Mouse (Mus musculus) inflammation-experienced regulatory T-cells (primary cell): Measurements from ENCODE around the gene Qrfpr. TPM values are rescaled to one million over a fixed set of nuclear protein-coding genes. Genes with fewer than 3 reads are reported as not detected.

Experiments
- polyA plus RNA-seq, 2 experiments: library from polyadenylated mRNA; unstranded; fragments of 100-300 nt; shearing (Covaris generic); gene quantifications; one replicate each; pipeline ENCODE4 v1.2.1; 2017

Gene Qrfpr
- polyA plus RNA-seq = 1 to 10 TPM in 1 of 2 experiments, under 1 TPM in 1; 0.18 to 1.5 TPM

GRCm38 (mm10) chr3:36221743-36222682 lies at the start of gene Qrfpr:
Gene Qrfpr, minus strand, starts transcription at chr3:36222313.

GRCm38 (mm10) chr3:36150934-36151686 lies 71.0 kb downstream of the Qrfpr start, which contains the start of gene D3Ertd254e:
Gene D3Ertd254e, plus strand, starts transcription at chr3:36151017.

Other genes with a start within 250 kb of the Qrfpr start
- 10 to 100 TPM; 26.2 to 30.5 TPM for gene Mccc1, start 221.6 kb downstream of the Qrfpr start, polyA plus RNA-seq
- gene Ccdc144b, start 168.8 kb downstream of the Qrfpr start, polyA plus RNA-seq = not detected
- gene Acad9, start 156.3 kb downstream of the Qrfpr start, polyA plus RNA-seq = 10 to 100 TPM; 61.2 to 68.9 TPM
- 10 to 100 TPM in 1 of 2 experiments, 1 to 10 TPM in 1; 3.8 to 10.2 TPM for gene D3Ertd254e, start 71.3 kb downstream of the Qrfpr start, polyA plus RNA-seq